Mouse (Mus musculus) limb, embryonic 13.5 days (tissue): ENCODE measurements around the gene Unk. TPM values are rescaled to one million over a fixed set of nuclear protein-coding genes. Genes with fewer than 3 reads are reported as not detected.

Experiments
- ATAC-seq: fragments of 200-750 bp; cut with Nextera tagmentation; 2 replicates; pipeline ENCODE4 v1.8.0; 2017; ENCODE audit warnings: low read depth, moderate number of reproducible peaks, moderate TSS enrichment; ENCODE audit not compliant: low FRiP score
- H3K27ac ChIP-seq: fragments of 300-500 bp; sonication (generic); 2 replicates; pipeline ENCODE4 v1.5.1; 2015; ENCODE audit warnings: inconsistent platforms, mild to moderate bottlenecking, moderate library complexity
- H3K27me3 ChIP-seq: fragments of 300-500 bp; sonication (generic); 2 replicates; pipeline ENCODE4 v1.6.1; 2015; ENCODE audit warnings: mild to moderate bottlenecking, inconsistent platforms
- H3K36me3 ChIP-seq: fragments of 300-500 bp; sonication (generic); 2 replicates; pipeline ENCODE4 v1.6.1; 2015; ENCODE audit warnings: inconsistent platforms, mild to moderate bottlenecking, moderate library complexity
- H3K4me1 ChIP-seq: fragments of 300-500 bp; sonication (generic); 2 replicates; pipeline ENCODE4 v1.6.1; 2015; ENCODE audit warnings: inconsistent platforms
- H3K4me2 ChIP-seq: fragments of 300-500 bp; sonication (generic); replicated peaks from 2 replicates; pipeline ENCODE4 v1.6.1; 2015; ENCODE audit warnings: inconsistent platforms, mild to moderate bottlenecking, moderate library complexity
- H3K4me3 ChIP-seq: fragments of 300-500 bp; sonication (generic); 2 replicates; pipeline ENCODE4 v1.5.1; 2015; ENCODE audit warnings: moderate library complexity, mild to moderate bottlenecking, inconsistent platforms
- H3K9ac ChIP-seq: fragments of 300-500 bp; sonication (generic); 2 replicates; pipeline ENCODE4 v1.6.1; 2015; ENCODE audit warnings: mild to moderate bottlenecking, inconsistent platforms
- H3K9me3 ChIP-seq: fragments of 300-500 bp; sonication (generic); 2 replicates; pipeline ENCODE4 v1.6.1; 2016; ENCODE audit warnings: inconsistent platforms
- WGBS: fragments of 180-500 bp; shearing (Covaris S2); methylation state at CpG from one replicate; pipeline ENCODE4 v1.1.7; 2015; 5-methylcytosine and 5-hydroxymethylcytosine counted together
- polyA plus RNA-seq: library from polyadenylated mRNA; unstranded; fragments of >200 nt; fragmentation: Nextera tagmentation; extraction: Ambion mirVana; gene quantifications from 2 replicates; pipeline ENCODE4 v1.2.1, GENCODE M21; 2015

Unk gene
- polyA plus RNA-seq, 1 experiment from 2014 or later, result 44.8 TPM

DNA sequence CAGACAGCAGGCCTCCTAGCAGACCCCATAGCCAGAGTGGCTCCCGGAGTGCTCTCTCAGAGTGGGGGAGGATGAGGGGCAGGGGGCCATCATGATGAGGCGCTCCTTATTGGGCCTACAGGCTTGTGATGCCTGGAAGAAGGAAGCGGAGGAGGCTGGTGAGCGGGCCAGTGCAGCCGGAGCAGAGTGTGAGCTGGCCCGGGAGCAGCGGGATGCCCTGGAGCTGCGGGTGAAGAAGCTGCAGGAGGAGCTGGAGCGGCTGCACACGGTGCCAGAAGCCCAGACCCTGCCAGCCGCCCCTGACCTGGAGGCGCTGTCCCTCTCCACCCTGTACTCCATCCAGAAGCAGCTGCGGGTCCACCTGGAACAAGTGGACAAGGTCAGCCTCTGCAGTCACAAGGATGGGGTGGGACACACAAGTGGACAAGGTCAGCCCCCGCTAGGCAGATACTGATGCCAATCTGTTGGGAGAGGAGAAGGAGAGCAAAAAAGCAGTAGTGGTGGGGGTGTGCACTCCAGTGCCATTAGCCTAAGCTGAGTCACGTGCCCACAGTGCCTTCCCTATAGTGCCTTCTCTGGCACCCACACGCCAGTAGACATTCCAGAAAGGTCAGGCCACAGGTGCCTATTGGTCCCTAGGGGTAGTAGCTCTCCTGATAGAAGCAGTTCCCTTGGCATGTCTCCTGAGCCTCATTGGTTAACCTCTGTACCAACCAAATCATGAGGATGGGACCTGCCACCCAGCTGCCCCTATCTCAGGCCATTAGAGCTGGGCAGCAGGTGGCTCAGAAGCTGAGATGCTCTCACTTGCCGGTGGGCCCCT lies 29.0 kb downstream of the Unk start:
- no peak overlapping the region for H3K27ac ChIP-seq

DNA sequence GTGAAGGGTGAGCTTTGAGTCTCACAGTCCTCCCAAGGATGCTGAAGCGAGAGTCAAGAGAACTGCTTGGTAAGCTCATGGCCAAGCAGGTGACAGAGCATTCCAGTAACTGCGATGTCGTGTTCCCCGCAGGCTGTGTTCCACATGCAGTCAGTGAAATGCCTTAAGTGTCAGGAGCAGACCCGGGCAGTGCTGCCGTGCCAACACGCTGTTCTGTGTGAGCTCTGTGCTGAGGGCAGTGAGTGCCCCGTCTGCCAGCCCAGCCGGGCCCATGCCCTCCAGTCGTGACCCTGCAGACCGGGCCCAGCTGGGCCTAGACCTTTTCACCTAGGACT lies 29.5 kb downstream of the Unk start:
- Histone ChIP-seq H3K4me3 (no peak overlapping the region), H3K4me1 (no peaks in the 10 kb centered on the region), H3K27ac (no peak overlapping the region), H3K9ac (no peak overlapping the region), H3K27me3 (no peaks in the 10 kb centered on the region), H3K4me2 (no peak overlapping the region), H3K9me3 (no peaks in the 10 kb centered on the region), H3K36me3 (peaks cover 87% of the 10 kb centered on the region)
- 89% methylated on average over 11 of the region's 11 CpGs for WGBS
- ATAC-seq, result no peak

More for the DNA sequence above, 29.0 kb downstream of the Unk start:
- Histone ChIP-seq H3K4me1 (no peaks in the 10 kb centered on the region), H3K4me3 (no peak overlapping the region), H3K36me3 (peaks cover 93% of the 10 kb centered on the region), H3K4me2 (no peak overlapping the region), H3K9me3 (no peaks in the 10 kb centered on the region), H3K27me3 (no peaks in the 10 kb centered on the region), H3K9ac (no peak overlapping the region)
- 94% methylated on average over 17 of the region's 17 CpGs for WGBS
- ATAC-seq, result no peak; the same call in 1 of the 2 replicates

DNA sequence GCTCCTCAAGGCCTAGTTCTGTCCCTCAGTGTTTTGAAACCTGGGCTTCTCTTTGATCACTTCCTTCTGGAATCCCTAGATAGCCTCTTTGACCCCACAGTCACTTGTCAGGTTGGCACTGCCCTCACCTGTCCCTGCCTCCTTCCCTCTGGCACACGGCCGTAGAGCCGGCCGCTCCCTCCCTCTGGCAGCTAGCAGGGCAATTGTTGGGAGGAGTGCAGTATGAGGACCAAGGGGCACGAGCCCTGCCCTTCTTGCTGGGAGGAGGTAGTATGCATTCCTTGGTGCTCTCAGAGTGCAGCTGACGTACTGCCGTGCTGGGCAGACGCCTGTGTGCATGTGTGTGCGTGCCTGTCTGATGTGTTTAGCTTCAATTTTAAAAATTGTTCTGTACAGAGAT lies 30.5 kb downstream of the Unk start:
- Histone ChIP-seq H3K4me3 (no peak overlapping the region), H3K27ac (no peak overlapping the region), H3K9ac (no peak overlapping the region), H3K36me3 (peaks cover 78% of the 10 kb centered on the region), H3K4me1 (no peaks in the 10 kb centered on the region), H3K4me2 (no peak overlapping the region), H3K27me3 (no peaks in the 10 kb centered on the region), H3K9me3 (no peaks in the 10 kb centered on the region)
- 80% methylated on average over 9 of the region's 9 CpGs for WGBS
- no peak for ATAC-seq

DNA sequence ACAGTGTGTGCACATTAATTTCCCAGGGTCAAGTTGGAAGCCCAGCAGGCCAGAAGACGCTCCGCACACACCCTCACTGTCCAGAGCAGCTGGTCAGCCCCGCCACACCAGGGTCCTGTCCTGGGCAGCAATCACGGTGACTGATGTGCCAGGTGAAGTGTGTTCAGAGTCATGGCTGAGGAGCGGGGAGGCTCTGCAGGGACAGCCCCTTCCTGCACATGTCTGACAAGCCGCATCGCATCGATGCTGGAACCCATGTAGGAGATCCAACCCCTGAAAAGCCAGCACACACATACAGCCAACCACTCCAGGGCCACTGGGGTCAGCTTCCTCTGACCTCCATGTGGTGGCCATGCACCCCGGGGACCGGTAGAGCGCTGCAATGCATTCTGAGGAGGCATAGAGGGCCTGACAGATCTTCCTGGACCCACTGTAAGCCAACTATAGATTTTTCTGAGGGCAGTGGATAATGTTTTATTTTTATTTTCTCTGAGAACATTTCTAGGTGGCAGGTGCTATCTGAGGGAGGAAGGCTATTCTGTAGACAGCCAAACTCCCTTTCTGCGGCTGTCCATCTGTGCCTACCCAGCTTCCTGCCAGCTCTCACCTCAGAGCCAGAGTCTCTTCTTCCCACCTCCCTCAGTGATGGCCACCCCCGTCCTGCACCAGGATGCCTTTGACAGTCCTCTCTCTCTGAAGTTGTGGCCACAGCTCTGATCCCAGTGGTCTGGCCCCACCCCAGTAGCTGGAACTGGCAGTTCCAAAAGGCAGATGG lies 31.7 kb downstream of the Unk start:
- no peak overlapping the region for H3K9ac ChIP-seq
- H3K4me3 ChIP-seq, result no peak overlapping the region
- 92% methylated on average over 13 of the region's 13 CpGs for WGBS
- H3K27ac ChIP-seq, result no peak overlapping the region
- no peaks in the 10 kb centered on the region for H3K9me3 ChIP-seq
- H3K4me2 ChIP-seq, result no peak overlapping the region
- no peaks in the 10 kb centered on the region for H3K4me1 ChIP-seq
- ATAC-seq, result no peak
- H3K27me3 ChIP-seq, result no peaks in the 10 kb centered on the region
- peaks cover 65% of the 10 kb centered on the region for H3K36me3 ChIP-seq

DNA sequence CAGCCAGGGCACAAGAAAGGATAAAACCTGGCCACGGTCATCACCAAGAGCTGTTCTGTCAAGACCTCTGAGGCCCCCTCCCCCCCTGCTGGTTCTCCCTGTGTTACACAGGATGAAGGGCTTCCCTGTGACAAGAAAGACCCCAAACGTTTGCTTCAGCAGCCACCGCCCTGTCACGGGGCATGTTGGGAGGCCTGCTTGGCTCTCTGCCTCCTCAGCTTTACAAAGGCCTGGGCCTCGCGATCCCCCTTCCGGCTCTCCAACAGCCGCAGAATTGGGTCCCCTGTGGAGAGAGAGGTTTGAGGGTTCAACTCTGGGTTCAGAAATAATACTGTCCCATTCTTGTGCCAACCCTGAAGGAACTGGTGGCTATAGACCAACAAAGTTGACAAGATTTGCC lies 32.4 kb downstream of the Unk start:
- no peak overlapping the region for H3K9ac ChIP-seq
- ATAC-seq, result no peak
- H3K27me3 ChIP-seq, result no peaks in the 10 kb centered on the region
- H3K4me2 ChIP-seq, result no peak overlapping the region
- H3K4me3 ChIP-seq, result no peak overlapping the region
- 65% methylated on average over 8 of the region's 8 CpGs for WGBS
- H3K36me3 ChIP-seq, result peaks cover 58% of the 10 kb centered on the region
- H3K9me3 ChIP-seq, result no peaks in the 10 kb centered on the region
- no peaks in the 10 kb centered on the region for H3K4me1 ChIP-seq
- H3K27ac ChIP-seq, result no peak overlapping the region

DNA sequence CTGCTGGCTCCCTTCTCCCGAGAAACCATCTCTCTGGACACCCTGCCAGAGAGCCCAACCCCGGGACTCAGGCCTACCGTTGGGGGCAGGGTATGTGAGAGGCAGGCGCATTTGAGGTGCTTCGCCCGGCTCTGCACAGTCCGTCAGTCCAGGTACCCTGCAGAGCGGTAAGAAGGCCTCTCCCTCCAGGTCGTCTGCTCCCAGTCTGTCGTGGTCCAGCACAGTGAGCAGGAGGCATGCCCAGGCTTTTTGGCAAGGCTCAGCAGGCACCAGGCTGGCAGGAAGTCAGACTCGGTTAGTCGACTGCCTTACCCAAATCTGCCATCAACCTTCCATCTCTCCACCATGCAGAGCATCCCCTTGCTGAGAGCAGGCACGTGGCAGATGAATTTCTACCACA lies 33.4 kb downstream of the Unk start:
- no peaks in the 10 kb centered on the region for H3K27me3 ChIP-seq
- H3K4me1 ChIP-seq, result no peaks in the 10 kb centered on the region
- H3K9ac ChIP-seq, result 0 out of 2 replicates have a peak overlapping the region, but pooled peaks have one; percentile 2
- 68% methylated on average over 13 of the region's 13 CpGs for WGBS
- H3K4me2 ChIP-seq, result no peak overlapping the region
- H3K27ac ChIP-seq, result peak overlapping the region; percentile 15; the same call in 1 of the 2 replicates
- H3K9me3 ChIP-seq, result no peaks in the 10 kb centered on the region
- ATAC-seq, result no peak
- H3K36me3 ChIP-seq, result peaks cover 48% of the 10 kb centered on the region
- H3K4me3 ChIP-seq, result no peak overlapping the region

DNA sequence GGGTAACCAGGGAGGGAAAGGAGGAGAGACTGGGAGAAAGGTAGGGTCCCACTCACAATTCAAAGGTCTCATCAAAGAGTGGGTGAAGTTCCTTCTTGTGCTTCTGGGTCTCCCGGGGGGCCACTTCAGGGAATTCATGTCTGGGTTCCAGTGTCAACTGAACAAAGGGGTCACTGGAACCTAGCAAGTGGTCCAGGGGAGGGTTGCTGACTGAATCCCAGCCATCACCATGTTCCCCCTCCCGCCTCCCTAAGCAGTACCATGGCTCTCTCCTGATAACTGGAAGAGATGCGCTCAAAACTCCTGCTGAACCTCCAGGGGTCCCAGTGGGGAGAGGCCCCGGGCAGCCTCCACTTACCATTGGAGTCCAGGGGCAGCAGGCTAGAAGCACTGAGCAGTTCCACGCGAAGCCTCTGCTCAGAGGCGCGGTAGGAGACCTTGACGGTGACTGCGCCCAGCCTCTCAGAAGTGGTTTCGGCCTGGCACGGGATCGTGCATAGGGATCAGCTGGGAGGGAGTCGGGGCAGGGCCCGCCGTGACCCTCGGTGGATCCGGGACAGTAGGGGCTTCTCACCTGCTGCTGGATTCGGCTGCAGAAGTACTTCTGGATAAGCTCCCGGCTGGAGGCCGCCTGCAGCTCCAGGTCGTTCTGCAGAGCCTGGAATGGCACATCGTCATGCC lies 34.2 kb downstream of the Unk start:
- H3K9ac ChIP-seq, result 0 out of 2 replicates have a peak overlapping the region, but pooled peaks have one; percentile 1

DNA sequence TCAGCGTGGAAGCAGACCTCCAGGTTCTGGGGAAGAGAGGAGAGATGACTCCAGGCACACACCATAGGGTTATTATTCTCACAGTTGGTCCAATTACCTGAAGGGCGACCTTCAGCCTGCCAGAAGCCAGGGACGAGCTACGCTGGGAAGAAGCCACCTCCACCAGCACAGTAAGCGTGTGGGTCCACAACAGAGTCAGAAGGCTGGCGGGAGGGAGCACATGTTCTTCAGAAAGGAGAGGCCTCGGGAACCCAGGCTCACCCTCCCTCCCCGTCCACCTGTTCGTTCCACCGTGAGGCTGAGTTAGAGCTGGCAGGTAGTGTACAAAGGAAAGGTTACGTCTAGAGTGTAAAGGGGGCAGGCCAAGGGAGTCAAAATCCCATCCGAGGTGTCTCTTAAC lies 35.2 kb downstream of the Unk start:
- Histone ChIP-seq H3K4me1 (no peaks in the 10 kb centered on the region), H3K36me3 (peaks cover 30% of the 10 kb centered on the region), H3K9me3 (no peaks in the 10 kb centered on the region), H3K4me3 (no peak overlapping the region), H3K27ac (no peak overlapping the region), H3K4me2 (no peak overlapping the region), H3K27me3 (no peaks in the 10 kb centered on the region), H3K9ac (no peak overlapping the region)
- 81% methylated on average over 12 of the region's 12 CpGs for WGBS
- ATAC-seq, result no peak

More for the DNA sequence above, 34.2 kb downstream of the Unk start:
- Histone ChIP-seq H3K36me3 (peaks cover 40% of the 10 kb centered on the region), H3K4me2 (no peak overlapping the region), H3K4me3 (no peak overlapping the region), H3K4me1 (no peaks in the 10 kb centered on the region), H3K27me3 (no peaks in the 10 kb centered on the region), H3K27ac (no peak overlapping the region), H3K9me3 (no peaks in the 10 kb centered on the region)
- WGBS, result 66% methylated on average over 23 of the region's 23 CpGs
- no peak for ATAC-seq

DNA sequence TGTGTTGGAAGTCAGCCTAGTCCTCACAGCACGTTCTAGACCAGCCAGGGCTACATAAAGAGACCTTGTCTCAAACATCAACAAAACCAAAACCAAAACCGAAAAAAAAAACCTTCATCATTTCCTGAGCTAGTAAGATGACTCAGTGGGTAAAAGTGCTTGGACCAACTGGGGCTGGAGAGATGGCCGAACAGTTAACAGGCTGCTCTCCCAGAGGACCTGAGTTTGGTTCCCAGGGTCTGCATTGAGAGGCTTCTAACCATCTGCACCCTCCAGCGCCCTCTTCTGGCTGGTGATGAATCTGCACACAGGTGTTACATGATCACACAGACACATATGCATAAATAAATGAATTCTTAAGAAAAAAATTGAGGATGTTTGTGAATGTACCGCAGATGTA lies 41.4 kb downstream of the Unk start:
- Histone ChIP-seq H3K9me3 (no peaks in the 10 kb centered on the region), H3K27me3 (no peaks in the 10 kb centered on the region), H3K4me3 (no peak overlapping the region), H3K36me3 (no peaks in the 10 kb centered on the region), H3K4me1 (no peaks in the 10 kb centered on the region), H3K9ac (no peak overlapping the region), H3K4me2 (no peak overlapping the region), H3K27ac (no peak overlapping the region)
- ATAC-seq, result no peak
- 57% methylated on average over 5 of the region's 5 CpGs for WGBS

DNA sequence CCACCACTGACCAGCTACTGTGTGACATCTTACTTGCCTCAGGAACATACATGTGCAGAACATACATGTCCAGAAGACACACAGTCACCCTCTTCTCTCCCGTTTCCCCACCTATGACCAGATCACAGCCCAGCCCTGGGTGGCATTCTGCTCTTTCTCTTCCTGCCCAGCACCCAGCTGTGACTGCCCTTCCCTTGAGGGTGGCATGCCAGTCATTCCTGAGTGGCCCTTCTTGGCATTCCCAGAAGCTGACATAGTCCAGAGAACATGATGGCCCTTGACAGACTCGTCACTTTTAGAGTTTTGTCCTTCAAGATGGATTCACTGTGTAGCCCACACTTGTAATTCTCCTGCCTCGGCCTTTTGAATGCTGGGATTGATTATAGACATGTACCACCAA lies 42.5 kb downstream of the Unk start:
- no peak for ATAC-seq
- H3K36me3 ChIP-seq, result no peaks in the 10 kb centered on the region
- no peak overlapping the region for H3K4me2 ChIP-seq
- peaks cover 5% of the 10 kb centered on the region; the same call in 1 of the 2 replicates for H3K4me1 ChIP-seq
- H3K9me3 ChIP-seq, result no peaks in the 10 kb centered on the region
- no peaks in the 10 kb centered on the region for H3K27me3 ChIP-seq
- no peak overlapping the region for H3K4me3 ChIP-seq
- H3K27ac ChIP-seq, result no peak overlapping the region
- 77% methylated on average over 3 of the region's 3 CpGs for WGBS
- H3K9ac ChIP-seq, result no peak overlapping the region

DNA sequence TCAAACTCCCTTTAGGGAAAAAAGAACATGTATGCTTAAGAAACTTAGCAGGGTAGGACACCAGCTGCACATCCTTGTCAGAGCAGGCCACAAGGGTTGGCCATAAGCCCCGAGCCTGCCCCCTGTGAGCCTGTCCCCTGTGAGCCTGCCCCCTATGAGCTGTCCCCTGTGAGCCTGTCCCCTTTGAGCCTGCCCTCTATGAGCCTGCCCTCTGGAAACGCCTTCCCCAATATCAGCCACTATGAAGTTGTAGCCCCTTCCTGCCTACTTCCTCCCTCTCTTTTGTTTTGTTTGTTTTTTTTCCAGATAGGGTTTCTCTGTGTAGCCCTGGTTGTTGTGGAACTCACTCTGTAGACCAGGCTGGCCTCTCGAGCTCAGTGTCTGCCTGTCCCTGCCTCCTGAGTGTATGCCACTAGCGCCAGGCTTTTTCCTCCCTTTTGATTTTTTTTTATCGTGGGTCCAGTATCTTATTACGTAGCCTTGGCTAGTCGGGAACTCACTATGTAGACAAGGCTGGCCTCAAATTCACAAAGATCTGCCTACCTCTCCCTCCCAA lies 44.4 kb downstream of the Unk start:
- H3K4me2 ChIP-seq, result no peak overlapping the region
- no peak overlapping the region for H3K27ac ChIP-seq
- no peak for ATAC-seq
- H3K9ac ChIP-seq, result no peak overlapping the region
- H3K4me1 ChIP-seq, result peaks cover 20% of the 10 kb centered on the region
- H3K36me3 ChIP-seq, result peaks cover 10% of the 10 kb centered on the region
- H3K4me3 ChIP-seq, result no peak overlapping the region
- H3K9me3 ChIP-seq, result no peaks in the 10 kb centered on the region
- WGBS, result 60% methylated on average over 7 of the region's 7 CpGs
- no peaks in the 10 kb centered on the region for H3K27me3 ChIP-seq
